Mouse (Mus musculus) spleen, adult 2 months (tissue): ENCODE results near the gene Cln6. TPM values are rescaled to one million over a fixed set of nuclear protein-coding genes. Genes with fewer than 3 reads are reported as not detected.

Experiments used
- DNase-seq, 2 experiments: peaks; one replicate each; pipeline versions ENCODE4 v3.0.0 to v3.0.0-alpha.2; 2012 to 2021; ENCODE audit warnings: low spot score in 2 of 2, low read depth in 1 of 2
- H3K27ac ChIP-seq: fragments of 200-500 bp; 2 replicates; pipeline ENCODE4 v1.5.1; 2012; ENCODE audit warnings: low read length, inconsistent platforms; ENCODE audit not compliant: insufficient read depth
- H3K27me3 ChIP-seq: fragments of 200-500 bp; 2 replicates; pipeline ENCODE4 v1.6.1; 2012; ENCODE audit warnings: mild to moderate bottlenecking, moderate library complexity, low read length, inconsistent platforms; ENCODE audit not compliant: control insufficient read depth, insufficient read depth
- H3K36me3 ChIP-seq: fragments of 200-500 bp; 2 replicates; pipeline ENCODE4 v1.6.1; 2012; ENCODE audit warnings: mild to moderate bottlenecking, low read length, inconsistent platforms; ENCODE audit not compliant: control insufficient read depth, insufficient read depth
- H3K4me1 ChIP-seq: fragments of 200-500 bp; 2 replicates; pipeline ENCODE4 v1.6.1; 2011; ENCODE audit warnings: inconsistent platforms; ENCODE audit not compliant: control insufficient read depth, insufficient read depth, insufficient read length
- H3K4me3 ChIP-seq: fragments of 200-500 bp; 2 replicates; pipeline ENCODE4 v1.5.1; 2011; ENCODE audit warnings: mild to moderate bottlenecking, inconsistent platforms; ENCODE audit not compliant: insufficient read depth, insufficient read length; ENCODE audit errors: extremely low read depth
- CTCF ChIP-seq: fragments of 200-500 bp; IDR thresholded peaks from 2 replicates; pipeline ENCODE4 v1.5.1; 2011; ENCODE audit warnings: mild to moderate bottlenecking, inconsistent platforms; ENCODE audit not compliant: insufficient read depth, insufficient read length, insufficient replicate concordance; ENCODE audit errors: extremely low read depth
- POLR2A ChIP-seq: fragments of 200-500 bp; IDR thresholded peaks from 2 replicates; pipeline ENCODE4 v1.6.1; 2011; ENCODE audit warnings: low read depth, low read length, inconsistent platforms
- WGBS: fragments of 180-500 bp; shearing (Covaris S2); methylation state at CpG from one replicate; pipeline ENCODE4 v1.1.7; 2018; 5-methylcytosine and 5-hydroxymethylcytosine counted together
- polyA plus RNA-seq: library from polyadenylated mRNA; depleted of rRNA; stranded (reverse); fragments of >200 nt; gene quantifications from 2 replicates; pipeline ENCODE4 v1.2.3, GENCODE M21; 2012

The Cln6 gene
- polyA plus RNA-seq, 1 experiment: 27.7 TPM

DNA sequence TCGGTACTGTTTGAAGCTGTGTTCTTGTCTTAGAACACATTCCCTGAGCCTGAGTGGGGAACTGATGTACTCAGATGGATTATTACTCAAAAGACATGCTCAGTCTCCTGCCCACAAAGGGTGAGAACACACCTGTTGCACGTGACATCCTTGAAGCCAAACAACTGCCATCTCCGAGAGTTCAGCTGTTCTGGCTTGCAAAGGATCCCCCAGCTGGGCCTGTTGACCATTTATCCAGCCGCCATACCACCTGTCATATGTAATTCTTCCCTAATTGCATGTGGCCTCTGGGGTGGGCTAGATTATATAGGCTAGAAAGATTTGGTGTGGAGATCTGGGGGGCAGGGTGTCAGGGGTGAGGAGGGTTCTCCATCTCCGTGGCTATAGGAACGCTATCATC is 17.8 kb upstream of the Cln6 start:
- H3K4me3 ChIP-seq: no peak overlapping the region
- 86% methylated on average over 6 of the region's 6 CpGs for WGBS
- no peak for DNase-seq
- H3K4me1 ChIP-seq: peaks cover 17% of the 10 kb centered on the region; the same call in 1 of the 2 replicates
- no peak overlapping the region for H3K27ac ChIP-seq
- H3K27me3 ChIP-seq: no peaks in the 10 kb centered on the region
- TF ChIP-seq POLR2A: no peak
- TF ChIP-seq CTCF: no peak
- H3K36me3 ChIP-seq: no peaks in the 10 kb centered on the region

DNA sequence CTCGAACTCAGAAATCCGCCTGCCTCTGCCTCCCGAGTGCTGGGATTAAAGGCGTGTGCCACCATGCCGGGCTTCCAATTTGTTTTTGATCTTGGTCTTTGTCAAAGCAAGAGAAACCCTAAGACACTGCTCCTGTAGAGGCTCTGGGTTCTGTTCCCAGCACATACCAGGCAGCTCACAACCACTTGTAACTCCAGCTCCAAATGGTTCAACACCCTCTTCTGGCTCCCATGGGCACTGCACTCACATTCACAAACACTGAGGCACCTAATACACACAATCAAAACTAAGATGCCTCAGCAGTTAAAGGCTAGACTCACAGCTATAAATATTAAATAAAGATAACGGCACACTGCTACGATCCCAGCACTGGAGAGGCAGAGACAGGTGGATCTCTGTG is 16.8 kb upstream of the Cln6 start:
- WGBS: 93% methylated on average over 7 of the region's 7 CpGs
- Histone ChIP-seq H3K27ac (no peak overlapping the region), H3K4me3 (no peak overlapping the region), H3K4me1 (peaks cover 8% of the 10 kb centered on the region; the same call in 1 of the 2 replicates), H3K27me3 (no peaks in the 10 kb centered on the region), H3K36me3 (no peaks in the 10 kb centered on the region)
- no peak for DNase-seq
- TF ChIP-seq CTCF: no peak
- TF ChIP-seq POLR2A: no peak

DNA sequence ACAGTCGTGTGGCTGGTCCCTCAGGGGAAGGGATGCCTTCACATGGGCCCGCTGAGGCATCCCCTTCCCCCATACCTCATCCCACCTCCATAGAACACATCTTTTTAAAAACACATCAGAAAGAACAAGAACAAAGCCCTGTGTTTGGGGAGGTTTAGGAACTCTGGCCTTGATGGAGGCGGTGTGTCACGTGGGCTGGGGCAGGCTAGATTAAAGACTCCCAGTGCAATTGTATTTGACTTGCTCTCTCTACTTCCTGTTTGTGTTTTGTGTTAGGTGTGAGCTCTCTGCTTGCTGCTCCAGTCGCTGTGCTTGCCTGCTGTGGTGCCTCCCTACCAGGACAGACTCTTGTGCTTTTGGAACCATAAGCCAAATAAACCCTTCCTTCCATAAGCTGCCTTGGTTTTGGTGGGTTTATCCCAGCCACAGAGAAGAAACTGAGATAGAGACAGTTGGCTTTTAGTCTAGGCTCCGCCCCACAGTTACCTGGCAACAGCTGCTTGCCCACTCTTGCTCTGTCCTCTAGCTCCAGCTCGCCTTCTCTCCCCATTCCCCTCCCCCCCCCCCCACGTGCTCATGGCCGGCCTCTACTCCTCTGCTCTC is 12.7 kb upstream of the Cln6 start:
- TF ChIP-seq POLR2A: no peak
- no peak for TF ChIP-seq CTCF
- no peak overlapping the region for H3K4me3 ChIP-seq
- no peaks in the 10 kb centered on the region for H3K36me3 ChIP-seq
- WGBS: 70% methylated on average over 8 of the region's 9 CpGs
- DNase-seq: no peak
- H3K27ac ChIP-seq: no peak overlapping the region
- peaks cover 4% of the 10 kb centered on the region; the same call in 1 of the 2 replicates for H3K4me1 ChIP-seq
- no peaks in the 10 kb centered on the region for H3K27me3 ChIP-seq

DNA sequence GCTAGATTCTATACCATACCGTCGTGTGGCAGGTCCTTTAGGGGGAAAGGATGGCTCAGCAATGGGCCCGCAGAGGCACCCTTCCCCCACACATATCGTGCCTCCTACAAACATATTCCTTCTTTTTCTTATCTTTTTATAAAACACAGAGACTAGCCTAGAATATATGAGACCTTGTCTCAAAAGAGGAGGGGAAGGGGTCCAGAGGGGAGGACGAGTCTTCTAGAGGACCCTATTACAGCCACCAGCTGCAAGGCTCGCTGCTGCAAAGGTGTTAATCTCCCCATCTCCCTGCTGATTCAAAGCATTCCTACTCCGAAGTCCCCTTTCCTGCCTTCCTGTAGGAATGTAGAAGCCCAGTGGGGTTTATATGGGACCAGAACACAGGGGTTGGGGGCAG is 12.1 kb upstream of the Cln6 start:
- no peak for DNase-seq
- TF ChIP-seq CTCF (no peak), POLR2A (no peak)
- Histone ChIP-seq H3K4me1 (peaks cover 4% of the 10 kb centered on the region; the same call in 1 of the 2 replicates), H3K27ac (no peak overlapping the region), H3K36me3 (no peaks in the 10 kb centered on the region), H3K27me3 (no peaks in the 10 kb centered on the region), H3K4me3 (no peak overlapping the region)
- 75% methylated on average over 7 of the region's 7 CpGs for WGBS

DNA sequence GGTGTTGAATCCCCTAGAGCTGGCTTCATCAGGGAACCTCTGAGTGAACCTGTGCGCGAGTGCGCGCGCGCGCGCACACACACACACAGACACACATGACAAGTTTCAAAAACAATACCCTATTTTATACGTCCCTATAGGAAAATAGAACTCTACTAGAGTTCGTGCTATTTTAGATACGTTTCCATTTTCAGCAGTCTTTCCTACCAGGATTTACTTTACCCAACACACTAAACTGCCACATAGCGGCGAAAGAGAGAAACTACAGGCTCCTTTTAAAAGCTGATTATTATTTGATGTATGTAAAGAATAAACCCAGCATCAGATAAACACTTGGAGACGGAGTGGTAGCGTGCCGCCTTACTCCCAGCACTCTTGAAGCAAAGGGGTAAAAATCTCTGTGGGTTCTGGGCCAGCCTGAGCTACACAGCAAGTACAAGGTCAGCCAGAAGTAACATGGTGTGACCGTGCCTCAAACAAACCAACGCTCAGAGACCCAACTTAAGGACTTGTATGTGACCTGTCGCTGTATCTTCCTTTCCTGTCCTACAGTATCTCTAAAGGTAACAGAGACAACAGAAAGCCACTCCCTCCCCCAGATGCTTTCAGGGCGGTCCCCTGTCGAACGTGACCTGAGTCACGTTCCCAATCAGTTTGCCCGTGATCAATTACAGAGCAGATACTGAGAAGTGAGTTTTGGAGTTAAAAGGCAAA is 10.5 kb upstream of the Cln6 start:
- H3K27me3 ChIP-seq: no peaks in the 10 kb centered on the region
- no peaks in the 10 kb centered on the region for H3K36me3 ChIP-seq
- H3K4me3 ChIP-seq: peak overlapping the region; percentile 14; the same call in 1 of the 2 replicates
- no peak overlapping the region for H3K27ac ChIP-seq
- H3K4me1 ChIP-seq: peaks cover 4% of the 10 kb centered on the region; the same call in 1 of the 2 replicates
- WGBS: 18% methylated on average over 24 of the region's 24 CpGs
- DNase-seq: no peak
- TF ChIP-seq POLR2A: no peak
- no peak for TF ChIP-seq CTCF

DNA sequence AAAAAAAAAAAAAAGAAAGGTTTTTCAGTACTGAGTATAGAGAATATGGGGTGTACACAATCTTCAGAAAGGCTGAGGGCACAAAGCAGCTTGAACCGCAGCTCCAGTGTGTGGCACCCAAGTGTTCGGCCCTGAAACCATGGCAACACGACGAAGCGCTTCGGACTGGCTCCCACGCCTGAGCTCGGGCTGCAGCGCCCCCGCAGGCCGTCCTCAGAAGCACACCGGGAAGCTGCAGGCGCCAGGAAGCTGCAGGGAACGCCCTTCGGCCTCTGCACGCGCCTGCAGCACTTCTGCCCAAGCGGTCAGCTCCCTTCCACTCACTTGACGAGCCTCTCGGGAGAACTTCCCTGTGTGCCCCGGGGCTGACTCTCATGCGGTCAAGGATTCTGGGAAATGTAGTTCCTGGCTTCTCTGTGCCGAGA is 9.9 kb upstream of the Cln6 start:
- 2% methylated on average over 23 of the region's 23 CpGs for WGBS
- peak overlapping the region; percentile 17; the same call in 1 of the 2 replicates for H3K4me3 ChIP-seq
- peaks cover 4% of the 10 kb centered on the region; the same call in 1 of the 2 replicates for H3K4me1 ChIP-seq
- no peak for TF ChIP-seq POLR2A
- TF ChIP-seq CTCF: peak; percentile 98
- H3K27ac ChIP-seq: no peak overlapping the region
- H3K27me3 ChIP-seq: no peaks in the 10 kb centered on the region
- peak; percentile 77 to 88 for DNase-seq
- H3K36me3 ChIP-seq: no peaks in the 10 kb centered on the region

DNA sequence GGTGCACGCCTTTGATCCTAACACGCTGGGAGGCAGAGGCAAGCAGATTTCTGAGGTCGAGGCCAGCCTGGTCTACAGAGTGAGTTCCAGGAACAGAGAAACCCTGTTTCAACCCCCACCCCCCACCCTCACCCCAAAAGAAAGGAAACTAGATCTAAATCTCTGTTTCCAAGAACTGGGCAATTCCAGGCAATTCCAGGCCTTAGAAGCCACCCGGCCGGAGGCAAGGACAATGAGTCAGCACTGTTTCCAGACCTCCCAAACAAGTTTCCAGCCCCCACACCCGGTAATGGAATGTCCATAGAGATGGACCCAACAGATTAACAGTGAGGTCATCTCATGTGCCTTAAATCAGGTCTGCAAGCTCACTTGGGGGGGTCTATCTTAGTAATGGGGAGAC is 8.7 kb upstream of the Cln6 start:
- 83% methylated on average over 6 of the region's 6 CpGs for WGBS
- no peaks in the 10 kb centered on the region for H3K36me3 ChIP-seq
- H3K27me3 ChIP-seq: no peaks in the 10 kb centered on the region
- no peak overlapping the region for H3K27ac ChIP-seq
- DNase-seq: no peak
- no peak overlapping the region for H3K4me3 ChIP-seq
- peaks cover 4% of the 10 kb centered on the region; the same call in 1 of the 2 replicates for H3K4me1 ChIP-seq
- no peak for TF ChIP-seq POLR2A
- TF ChIP-seq CTCF: no peak
